Mouse (Mus musculus): ENCODE results near the gene Gnptab. TPM values are rescaled to one million over a fixed set of nuclear protein-coding genes. Genes with fewer than 3 reads are reported as not detected.
A peak's percentile ranks its signal among the peaks of the same experiment; 100 is the strongest.

The Gnptab gene
- polyA plus RNA-seq, 1 experiment from 2014 or later: 12.8 TPM

- no peaks in the 10 kb centered on the region for H3K9me3 ChIP-seq
- H3K4me3 ChIP-seq (replicated peaks): peak overlapping the region; percentile 86
- ATAC-seq (ENCODE audit: low FRiP score): no peak; the same call in 1 of the 2 replicates
- peak overlapping the region; percentile 88 for H3K4me2 ChIP-seq
- no peak overlapping the region for H3K9ac ChIP-seq
- WGBS: 47% methylated on average over 14 of the region's 14 CpGs
- H3K36me3 ChIP-seq (replicated peaks): no peaks in the 10 kb centered on the region
- 0 out of 2 replicates have a peak, but pooled peaks cover 8% of the 10 kb centered on the region for H3K27me3 ChIP-seq
- peaks cover 22% of the 10 kb centered on the region for H3K4me1 ChIP-seq
- no peak overlapping the region for H3K27ac ChIP-seq
These were observed 1.6 kb downstream of the Gnptab start for GRCm38 (mm10) chr10:88380430-88381060.

GRCm38 (mm10) chr10:88381286-88381685 is 2.4 kb downstream of the Gnptab start:
- Histone ChIP-seq H3K4me1 (peaks cover 22% of the 10 kb centered on the region), H3K9ac (no peak overlapping the region), H3K4me3 (replicated peaks) (no peak overlapping the region), H3K9me3 (no peaks in the 10 kb centered on the region), H3K27ac (no peak overlapping the region), H3K36me3 (replicated peaks) (no peaks in the 10 kb centered on the region), H3K4me2 (no peak overlapping the region), H3K27me3 (0 out of 2 replicates have a peak, but pooled peaks cover under 1% of the 10 kb centered on the region)
- no peak for ATAC-seq (ENCODE audit: low FRiP score)
- WGBS: 84% methylated on average over 4 of the region's 4 CpGs

- H3K4me3 ChIP-seq (replicated peaks): no peak overlapping the region
- H3K9ac ChIP-seq: no peak overlapping the region
- H3K9me3 ChIP-seq: no peaks in the 10 kb centered on the region
- H3K27me3 ChIP-seq: no peaks in the 10 kb centered on the region
- H3K4me1 ChIP-seq: peaks cover 22% of the 10 kb centered on the region
- no peaks in the 10 kb centered on the region for H3K36me3 ChIP-seq (replicated peaks)
- no peak overlapping the region for H3K27ac ChIP-seq
- ATAC-seq (ENCODE audit: low FRiP score): no peak
- H3K4me2 ChIP-seq: no peak overlapping the region
- 86% methylated on average over 6 of the region's 6 CpGs for WGBS
These were observed 3.1 kb downstream of the Gnptab start for GRCm38 (mm10) chr10:88382009-88382408.

GRCm38 (mm10) chr10:88383479-88383878 is 4.5 kb downstream of the Gnptab start:
- Histone ChIP-seq H3K27me3 (no peaks in the 10 kb centered on the region), H3K4me2 (no peak overlapping the region), H3K36me3 (replicated peaks) (no peaks in the 10 kb centered on the region), H3K9ac (no peak overlapping the region), H3K27ac (no peak overlapping the region), H3K4me3 (replicated peaks) (no peak overlapping the region), H3K4me1 (peaks cover 22% of the 10 kb centered on the region), H3K9me3 (no peaks in the 10 kb centered on the region)
- 74% methylated on average over 4 of the region's 4 CpGs for WGBS
- no peak for ATAC-seq (ENCODE audit: low FRiP score)

- no peak for ATAC-seq (ENCODE audit: low FRiP score)
- H3K4me2 ChIP-seq: no peak overlapping the region
- H3K27ac ChIP-seq: no peak overlapping the region
- no peak overlapping the region for H3K4me3 ChIP-seq (replicated peaks)
- no peaks in the 10 kb centered on the region for H3K9me3 ChIP-seq
- no peaks in the 10 kb centered on the region for H3K36me3 ChIP-seq (replicated peaks)
- peaks cover 18% of the 10 kb centered on the region for H3K4me1 ChIP-seq
- no peak overlapping the region for H3K9ac ChIP-seq
- WGBS: 72% methylated on average over 5 of the region's 5 CpGs
- H3K27me3 ChIP-seq: no peaks in the 10 kb centered on the region
These were observed 5.1 kb downstream of the Gnptab start for GRCm38 (mm10) chr10:88384081-88384480.

GRCm38 (mm10) chr10:88385290-88385689 is 6.4 kb downstream of the Gnptab start:
- Histone ChIP-seq H3K27me3 (no peaks in the 10 kb centered on the region), H3K9ac (no peak overlapping the region), H3K36me3 (replicated peaks) (no peaks in the 10 kb centered on the region), H3K4me3 (replicated peaks) (no peak overlapping the region), H3K27ac (no peak overlapping the region), H3K4me1 (peaks cover 15% of the 10 kb centered on the region), H3K4me2 (no peak overlapping the region), H3K9me3 (no peaks in the 10 kb centered on the region)
- ATAC-seq (ENCODE audit: low FRiP score): no peak
- 91% methylated on average over 11 of the region's 11 CpGs for WGBS

GRCm38 (mm10) chr10:88385758-88386157 is 6.8 kb downstream of the Gnptab start:
- no peak for ATAC-seq (ENCODE audit: low FRiP score)
- WGBS: 85% methylated on average over 6 of the region's 6 CpGs
- Histone ChIP-seq H3K27ac (no peak overlapping the region), H3K4me1 (peaks cover 10% of the 10 kb centered on the region), H3K9ac (no peak overlapping the region), H3K9me3 (no peaks in the 10 kb centered on the region), H3K36me3 (replicated peaks) (no peaks in the 10 kb centered on the region), H3K4me3 (replicated peaks) (no peak overlapping the region), H3K27me3 (no peaks in the 10 kb centered on the region), H3K4me2 (no peak overlapping the region)

DNA sequence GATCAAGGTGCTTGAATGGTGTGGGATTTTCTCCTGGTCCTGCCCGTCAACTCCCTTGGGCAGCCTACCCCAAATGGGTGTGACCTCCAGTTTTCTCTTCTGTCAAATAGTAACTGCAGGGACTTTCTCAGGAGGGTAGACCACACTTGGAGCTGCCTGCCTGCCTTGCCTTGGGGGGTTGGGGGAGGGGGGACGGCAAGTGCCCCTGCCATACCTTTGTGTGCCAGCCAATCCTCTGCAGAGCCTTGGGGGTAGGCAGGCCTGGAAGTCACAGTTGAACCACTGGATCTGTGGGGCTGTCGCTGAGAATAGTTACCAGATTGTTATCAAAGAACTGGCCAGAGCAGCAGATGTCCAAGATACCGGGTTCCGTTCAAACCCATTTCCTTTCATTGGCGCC is 7.3 kb downstream of the Gnptab start:
- no peak overlapping the region for H3K4me3 ChIP-seq (replicated peaks)
- no peaks in the 10 kb centered on the region for H3K9me3 ChIP-seq
- no peaks in the 10 kb centered on the region for H3K36me3 ChIP-seq (replicated peaks)
- H3K4me1 ChIP-seq: peaks cover 5% of the 10 kb centered on the region; the same call in 1 of the 2 replicates
- WGBS: 84% methylated on average over 6 of the region's 6 CpGs
- H3K27me3 ChIP-seq: no peaks in the 10 kb centered on the region
- H3K4me2 ChIP-seq: no peak overlapping the region
- ATAC-seq (ENCODE audit: low FRiP score): no peak
- no peak overlapping the region for H3K9ac ChIP-seq
- no peak overlapping the region for H3K27ac ChIP-seq

DNA sequence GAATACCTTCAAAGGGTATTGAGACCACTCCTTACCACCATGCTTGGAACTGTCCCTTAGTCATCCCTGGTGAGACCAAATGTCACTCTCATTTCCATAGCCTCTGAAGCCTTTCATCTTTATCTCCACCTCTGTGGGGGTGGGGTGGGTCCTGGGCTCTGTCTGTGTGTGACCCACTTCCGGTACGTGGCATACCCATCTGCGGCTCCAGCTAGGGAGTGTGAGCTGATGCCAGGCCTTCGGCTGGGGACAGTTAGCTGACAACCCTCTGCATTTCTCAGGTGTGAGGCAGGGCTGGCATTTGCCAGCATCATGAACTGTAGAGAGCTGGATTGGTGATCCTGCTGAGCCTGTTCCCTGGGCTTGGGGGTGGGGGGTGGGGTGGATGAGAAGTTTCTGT is 10.6 kb downstream of the Gnptab start:
- Histone ChIP-seq H3K4me2 (no peak overlapping the region), H3K9me3 (no peaks in the 10 kb centered on the region), H3K9ac (no peak overlapping the region), H3K36me3 (replicated peaks) (no peaks in the 10 kb centered on the region), H3K4me3 (replicated peaks) (no peak overlapping the region), H3K4me1 (0 out of 2 replicates have a peak, but pooled peaks cover 3% of the 10 kb centered on the region), H3K27me3 (no peaks in the 10 kb centered on the region), H3K27ac (no peak overlapping the region)
- ATAC-seq (ENCODE audit: low FRiP score): no peak
- WGBS: 68% methylated on average over 4 of the region's 4 CpGs

- H3K4me1 ChIP-seq: 0 out of 2 replicates have a peak, but pooled peaks cover 3% of the 10 kb centered on the region
- H3K27me3 ChIP-seq: no peaks in the 10 kb centered on the region
- no peak for ATAC-seq (ENCODE audit: low FRiP score)
- no peak overlapping the region for H3K27ac ChIP-seq
- no peak overlapping the region for H3K4me2 ChIP-seq
- H3K9ac ChIP-seq: no peak overlapping the region
- no peaks in the 10 kb centered on the region for H3K9me3 ChIP-seq
- 73% methylated on average over 10 of the region's 10 CpGs for WGBS
- no peaks in the 10 kb centered on the region for H3K36me3 ChIP-seq (replicated peaks)
- no peak overlapping the region for H3K4me3 ChIP-seq (replicated peaks)
These were observed 11.3 kb downstream of the Gnptab start for GRCm38 (mm10) chr10:88390096-88390790.

- no peaks in the 10 kb centered on the region for H3K36me3 ChIP-seq (replicated peaks)
- ATAC-seq (ENCODE audit: low FRiP score): no peak
- H3K4me3 ChIP-seq (replicated peaks): no peak overlapping the region
- H3K27ac ChIP-seq: no peak overlapping the region
- H3K9ac ChIP-seq: no peak overlapping the region
- H3K9me3 ChIP-seq: no peaks in the 10 kb centered on the region
- no peak overlapping the region for H3K4me2 ChIP-seq
- no peaks in the 10 kb centered on the region for H3K27me3 ChIP-seq
- WGBS: 89% methylated on average over 9 of the region's 9 CpGs
- 0 out of 2 replicates have a peak, but pooled peaks cover 3% of the 10 kb centered on the region for H3K4me1 ChIP-seq
These were observed 12.6 kb downstream of the Gnptab start for GRCm38 (mm10) chr10:88391495-88391894.

DNA sequence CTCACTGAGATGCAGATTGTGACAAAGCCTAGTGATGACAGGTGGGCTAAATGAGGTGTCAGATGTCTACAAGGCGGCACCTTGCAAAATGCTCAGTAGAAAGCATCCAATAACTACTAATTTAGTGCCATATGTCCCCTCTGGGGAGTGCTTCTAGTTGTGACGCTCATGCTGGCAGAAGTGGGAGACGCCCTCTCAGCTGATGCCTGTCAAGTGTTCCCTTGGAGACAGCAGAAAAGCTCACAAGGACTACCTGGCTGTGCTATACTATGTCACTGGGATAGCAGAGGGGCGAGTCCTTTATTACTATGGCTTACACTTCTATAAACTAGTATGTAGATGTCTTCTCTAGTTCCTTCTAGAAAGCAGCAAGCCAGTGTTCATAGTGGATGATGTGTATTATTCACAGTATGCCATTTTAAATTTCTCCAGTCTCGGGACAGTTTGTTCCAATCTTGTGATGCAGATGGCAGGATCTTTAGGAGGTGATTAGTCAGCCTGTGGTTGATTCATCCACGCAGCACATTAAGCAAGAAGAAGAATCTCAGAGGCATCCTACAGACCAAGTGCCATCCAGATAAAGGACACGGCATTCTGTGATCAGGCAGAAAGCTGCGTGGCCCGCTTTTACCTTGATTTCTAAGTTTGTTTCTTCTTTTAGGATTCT is 13.4 kb downstream of the Gnptab start:
- Histone ChIP-seq H3K4me1 (0 out of 2 replicates have a peak, but pooled peaks cover 3% of the 10 kb centered on the region), H3K9ac (no peak overlapping the region), H3K4me3 (replicated peaks) (no peak overlapping the region), H3K36me3 (replicated peaks) (no peaks in the 10 kb centered on the region), H3K27me3 (no peaks in the 10 kb centered on the region), H3K27ac (no peak overlapping the region), H3K9me3 (no peaks in the 10 kb centered on the region), H3K4me2 (no peak overlapping the region)
- no peak for ATAC-seq (ENCODE audit: low FRiP score)
- 85% methylated on average over 9 of the region's 9 CpGs for WGBS
